In genomic region chr9:77655935-77656288, GRCm38 (mm10) we compare ENCODE assay signal across 8 mouse cellular contexts. TPM values are rescaled to one million over a fixed set of nuclear protein-coding genes. Genes with fewer than 3 reads are reported as not detected.
DNase-seq lines count a peak whose midpoint lies in the region; ATAC-seq and TF ChIP-seq lines count a peak whose summit lies in the region.

No protein-coding gene starts in this region.

- under 1% methylated on average over 7 of the region's 7 CpGs for WGBS in neural tube, embryonic 11.5 days
- under 1% methylated on average over 7 of the region's 7 CpGs for WGBS in limb, embryonic 14.5 days
- under 1% methylated on average over 7 of the region's 7 CpGs for WGBS in midbrain, embryonic 15.5 days

- ATAC-seq in neural tube, embryonic 11.5 days (ENCODE audit: insufficient read depth, low FRiP score, low TSS enrichment), result peak; percentile 21
- peak; percentile 64 for ATAC-seq in limb, embryonic 14.5 days (ENCODE audit: low FRiP score, low read depth)
- ATAC-seq in midbrain, embryonic 15.5 days (replicated peaks), result peak; percentile 80

- no peaks in the 10 kb centered on the region for H3K9me3 ChIP-seq in neural tube, embryonic 11.5 days (ENCODE audit: control insufficient read depth, low read length)
- no peaks in the 10 kb centered on the region for H3K9me3 ChIP-seq in limb, embryonic 14.5 days (ENCODE audit: control insufficient read depth, low read length)
- no peaks in the 10 kb centered on the region for H3K9me3 ChIP-seq in midbrain, embryonic 15.5 days

- H3K4me2 ChIP-seq in neural tube, embryonic 11.5 days (ENCODE audit: low read depth), result peak overlapping the region; percentile 100
- peak overlapping the region; percentile 100 for H3K4me2 ChIP-seq in limb, embryonic 14.5 days (replicated peaks; ENCODE audit: low read depth, low read length, severe bottlenecking)
- H3K4me2 ChIP-seq in midbrain, embryonic 15.5 days, result peak overlapping the region; percentile 91

- H3K36me3 ChIP-seq in neural tube, embryonic 11.5 days (ENCODE audit: control insufficient read depth, insufficient read depth, low read length), result no peaks in the 10 kb centered on the region
- H3K36me3 ChIP-seq in limb, embryonic 14.5 days (ENCODE audit: control insufficient read depth, insufficient read depth, low read length), result no peaks in the 10 kb centered on the region
- no peaks in the 10 kb centered on the region for H3K36me3 ChIP-seq in midbrain, embryonic 15.5 days (replicated peaks)
- no peaks in the 10 kb centered on the region for H3K36me3 ChIP-seq in splenic B cell, adult 2 months (ENCODE audit: control insufficient read depth, insufficient read depth, low read length, poor library complexity, severe bottlenecking)

- peak overlapping the region; percentile 61 for H3K4me3 ChIP-seq in neural tube, embryonic 11.5 days (ENCODE audit: low read depth, low read length)
- H3K4me3 ChIP-seq in limb, embryonic 14.5 days (replicated peaks; ENCODE audit: low read length), result peak overlapping the region; percentile 54
- peak overlapping the region; percentile 55 for H3K4me3 ChIP-seq in midbrain, embryonic 15.5 days

- H3K27me3 ChIP-seq in neural tube, embryonic 11.5 days (ENCODE audit: control insufficient read depth, insufficient read depth, low read length), result peaks cover 8% of the 10 kb centered on the region
- peaks cover 11% of the 10 kb centered on the region; the same call in 1 of the 2 replicates for H3K27me3 ChIP-seq in limb, embryonic 14.5 days (ENCODE audit: control insufficient read depth, insufficient read depth, low read length)
- H3K27me3 ChIP-seq in midbrain, embryonic 15.5 days (replicated peaks), result peaks cover 4% of the 10 kb centered on the region; the same call in 1 of the 2 replicates
- H3K27me3 ChIP-seq in splenic B cell, adult 2 months (ENCODE audit: control insufficient read depth, insufficient read depth, low read length, poor library complexity, severe bottlenecking), result no peaks in the 10 kb centered on the region; the same call in 1 of the 2 replicates

- peak; percentile 59 for DNase-seq in neural tube, embryonic 11.5 days (ENCODE audit: low spot score)
- DNase-seq in neural tube, embryonic 10.5 days (ENCODE audit: extremely low spot score, low spot score), result no peak
- DNase-seq in cerebellum, adult 9-11 months, result peak; percentile 38
- DNase-seq in frontal cortex, postnatal 36 days (ENCODE audit: low spot score in 2 of 2), result peak; percentile 24 to 51
- DNase-seq in kidney, adult 9 months, result peak; percentile 63
- peak; percentile 93 for DNase-seq in limb, embryonic 14.5 days (ENCODE audit: low spot score)
- DNase-seq in splenic B cell, adult 2 months (ENCODE audit: low read depth, low spot score), result peak; percentile 86

- no peak for TF ChIP-seq POLR2A in limb, embryonic 14.5 days (IDR thresholded peaks at IDR 0.05; ENCODE audit: borderline replicate concordance, extremely low read depth, insufficient read depth, insufficient read length)

- no peak overlapping the region for H3K9ac ChIP-seq in neural tube, embryonic 11.5 days (ENCODE audit: low read length)
- H3K9ac ChIP-seq in limb, embryonic 14.5 days (ENCODE audit: low read depth, low read length, severe bottlenecking), result peak overlapping the region; percentile 53; the same call in 1 of the 2 replicates
- peak overlapping the region; percentile 51 for H3K9ac ChIP-seq in midbrain, embryonic 15.5 days

- H3K27ac ChIP-seq in neural tube, embryonic 11.5 days (ENCODE audit: low read depth, low read length), result no peak overlapping the region
- no peak overlapping the region for H3K27ac ChIP-seq in limb, embryonic 14.5 days (replicated peaks; ENCODE audit: low read depth, low read length)
- no peak overlapping the region; the same call in 1 of the 2 replicates for H3K27ac ChIP-seq in midbrain, embryonic 15.5 days

- no peaks in the 10 kb centered on the region for H3K4me1 ChIP-seq in neural tube, embryonic 11.5 days (ENCODE audit: control insufficient read depth, insufficient read depth, low read length)
- H3K4me1 ChIP-seq in limb, embryonic 14.5 days (ENCODE audit: control insufficient read depth, insufficient read depth, low read length), result peaks cover 4% of the 10 kb centered on the region; the same call in 1 of the 2 replicates
- H3K4me1 ChIP-seq in midbrain, embryonic 15.5 days, result peaks cover 4% of the 10 kb centered on the region; the same call in 1 of the 2 replicates

RNA-seq across cellular contexts. Expression of gene Klhl31, which starts 19.6 kb away (rescaled TPM):
- polyA plus RNA-seq in neural tube, embryonic 11.5 days (2014; fragmentation: Nextera tagmentation; extraction: Ambion mirVana), result 3.5 and 4.0 TPM in 2 replicates
- 2.7 and 3.1 TPM in 2 replicates for polyA plus RNA-seq in limb, embryonic 14.5 days (2012; rRNA removed)
- polyA plus RNA-seq in limb, embryonic 14.5 days (2014; fragmentation: Nextera tagmentation; extraction: Ambion mirVana), result 11.7 and 17.1 TPM in 2 replicates
- 0.08 and 0.10 TPM in 2 replicates for polyA plus RNA-seq in midbrain, embryonic 15.5 days (2015; fragmentation: Nextera tagmentation; extraction: Ambion mirVana)

Comparison
In these comparisons a context has a peak if more than half of its experiments do, and no peak if none do; other contexts are left out.
1. ATAC-seq: peak in every context shown above with its lines; median percentile 80 in midbrain, embryonic 15.5 days; 64 in limb, embryonic 14.5 days; 21 in neural tube, embryonic 11.5 days.